Mouse (Mus musculus): ENCODE measurements at regions not wholly inside any gene's neighbourhood (a gene's known extent, or its start where the extent isn't known, plus 50 kb on each side); places are given as distances from the start of the nearest gene placed in this dataset.
"Not testable (repeated sequence)": the region's sequence is repeated elsewhere in the genome, so short reads cannot be mapped to it uniquely, and the experiment has no call there.

DNA sequence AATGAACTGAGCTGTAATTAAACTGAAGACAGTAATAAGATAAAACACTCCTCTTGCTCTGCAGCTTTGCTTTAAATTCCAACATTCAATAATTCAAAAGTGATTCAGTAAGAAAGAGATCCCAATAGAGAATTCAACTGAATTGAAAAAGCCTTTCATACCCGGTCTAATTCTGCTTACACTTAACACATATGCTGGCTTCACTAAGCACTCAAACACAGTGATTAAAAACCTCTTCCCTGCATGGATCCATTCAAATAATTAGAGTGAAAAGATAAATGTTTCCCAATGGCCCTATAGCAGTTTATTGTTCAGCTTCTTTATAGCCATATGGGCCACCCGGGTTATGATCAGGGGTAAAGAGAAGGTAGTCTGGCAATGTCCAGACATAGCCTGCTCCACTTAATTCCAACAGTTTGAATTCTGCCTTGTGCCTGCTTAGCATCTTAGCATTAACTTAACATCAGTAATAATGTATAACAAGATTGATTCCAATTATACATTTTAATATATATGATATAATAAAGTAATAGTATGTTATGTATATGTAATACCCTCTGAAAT is 659.9 kb upstream of the Kcnd2 start:
- no peak for DNase-seq (ENCODE audit: low spot score in 2 of 2)

DNA sequence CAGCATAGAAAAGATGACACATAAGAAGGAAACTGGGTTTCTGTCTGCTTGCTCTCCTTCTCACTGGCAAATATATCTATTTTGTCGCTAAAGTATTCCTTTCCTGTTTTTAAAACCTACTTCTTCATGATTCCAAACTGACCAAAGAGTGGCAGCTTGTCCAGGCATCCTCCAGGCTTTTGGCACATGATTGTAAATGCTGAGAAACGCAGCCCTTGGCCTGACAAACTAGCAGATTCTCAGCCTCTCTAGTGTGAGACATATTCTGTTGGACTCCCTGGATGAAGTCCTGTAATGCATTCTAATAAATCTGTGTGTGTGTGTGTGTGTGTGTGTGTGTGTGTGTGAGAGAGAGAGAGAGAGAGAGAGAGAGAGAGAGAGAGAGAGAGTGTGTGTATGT is 642.7 kb upstream of the Kcnd2 start:
- DNase-seq (ENCODE audit: low spot score in 2 of 2): no peak

DNA sequence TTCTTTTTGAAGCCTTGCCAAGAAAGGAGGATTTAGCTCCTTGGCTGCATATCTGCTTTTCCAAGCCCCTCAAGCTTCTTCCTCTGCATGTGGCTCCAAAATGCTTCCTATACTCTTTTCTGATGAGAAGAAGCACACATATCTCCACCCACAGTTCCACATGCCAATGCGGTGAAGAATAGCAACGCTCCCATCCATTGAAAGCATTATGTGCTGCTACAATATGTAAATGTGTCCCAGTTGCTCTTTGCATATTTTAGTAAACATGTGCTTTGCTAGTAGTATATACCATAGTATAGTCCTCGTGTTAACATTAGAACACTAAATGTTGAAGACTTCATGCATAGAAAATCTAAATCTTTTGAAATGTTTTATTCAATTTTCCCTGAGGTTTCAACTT is 640.6 kb upstream of the Kcnd2 start:
- DNase-seq (ENCODE audit: low spot score in 2 of 2): no peak

DNA sequence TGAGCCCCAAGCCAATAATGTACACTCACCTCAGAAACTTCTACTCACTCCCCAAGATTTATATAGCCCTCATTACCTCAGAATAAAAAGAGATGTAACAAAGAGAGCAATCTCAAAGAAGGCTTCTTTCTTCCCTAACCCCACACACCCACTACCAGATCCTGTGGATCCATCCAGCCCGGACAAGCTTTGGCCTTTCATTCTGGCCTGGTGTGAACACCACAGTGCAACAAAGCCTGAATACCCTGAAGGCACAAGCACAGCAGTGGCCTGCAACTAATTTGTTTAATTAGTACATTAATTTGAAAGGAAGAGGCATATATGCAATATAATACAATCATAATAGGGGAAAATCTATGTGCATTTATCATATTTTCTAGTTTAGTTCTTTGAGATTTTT is 616.5 kb upstream of the Kcnd2 start:
- DNase-seq (ENCODE audit: low spot score in 2 of 2): no peak

DNA sequence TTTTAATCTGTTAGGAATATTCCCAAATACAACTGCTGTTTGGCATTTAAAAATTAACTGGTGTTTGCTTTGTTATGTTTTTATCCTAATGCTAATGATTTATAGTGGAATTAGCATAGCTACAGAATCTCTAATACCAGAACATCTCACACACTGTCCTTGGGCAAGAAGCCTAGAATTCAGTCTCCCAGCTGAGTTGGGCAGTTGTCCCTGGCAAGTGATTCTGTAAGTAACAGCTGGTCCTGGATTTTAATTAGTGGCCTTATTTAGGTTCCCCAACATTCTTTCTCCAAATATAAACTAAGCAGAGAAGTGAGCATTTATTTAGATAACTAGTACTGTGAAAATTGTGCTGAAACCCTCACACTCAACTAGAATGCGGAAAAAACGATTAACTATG is 611.1 kb upstream of the Kcnd2 start:
- DNase-seq (ENCODE audit: low spot score in 2 of 2): peak; percentile 4 to 22

DNA sequence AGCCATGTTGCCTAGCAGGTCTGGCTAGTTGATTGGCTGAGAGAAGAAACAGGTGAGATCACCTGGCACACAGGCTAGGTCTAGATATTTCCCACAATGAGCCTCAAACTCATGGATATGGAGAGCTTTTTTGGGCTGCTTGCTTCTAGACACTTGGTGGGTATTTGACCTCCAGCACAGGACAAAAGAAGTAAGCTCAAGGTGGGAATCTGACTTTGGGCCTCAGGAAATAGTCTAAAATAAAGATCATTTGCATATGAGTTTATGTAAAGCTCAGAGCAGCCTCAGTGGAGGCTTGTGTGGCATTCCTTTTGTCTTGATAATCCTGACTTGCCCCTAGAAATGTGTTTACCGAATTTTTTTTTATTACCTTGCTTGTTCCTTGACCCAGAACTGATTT is 594.8 kb upstream of the Kcnd2 start:
- no peak for DNase-seq (ENCODE audit: low spot score in 2 of 2)

DNA sequence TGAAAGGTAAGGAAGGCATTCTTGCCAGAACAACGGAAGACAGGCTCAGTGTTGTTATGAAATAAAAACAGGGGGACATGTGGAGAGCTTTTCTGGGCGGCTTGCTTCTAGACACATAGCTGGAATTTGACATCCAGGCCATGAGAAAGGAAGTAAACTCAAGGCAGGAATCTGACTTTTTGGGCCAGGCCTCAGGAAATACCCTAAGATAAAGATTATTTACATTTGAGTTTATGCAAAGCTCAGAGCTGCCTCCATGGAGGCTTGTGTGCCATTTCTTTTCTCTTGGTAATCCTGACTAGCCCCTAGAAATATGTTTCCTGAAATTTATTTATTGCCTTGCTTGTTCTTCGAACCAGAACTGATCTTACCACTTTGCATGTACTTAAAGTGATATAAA is 588.9 kb upstream of the Kcnd2 start:
- DNase-seq (ENCODE audit: low spot score in 2 of 2): no peak

DNA sequence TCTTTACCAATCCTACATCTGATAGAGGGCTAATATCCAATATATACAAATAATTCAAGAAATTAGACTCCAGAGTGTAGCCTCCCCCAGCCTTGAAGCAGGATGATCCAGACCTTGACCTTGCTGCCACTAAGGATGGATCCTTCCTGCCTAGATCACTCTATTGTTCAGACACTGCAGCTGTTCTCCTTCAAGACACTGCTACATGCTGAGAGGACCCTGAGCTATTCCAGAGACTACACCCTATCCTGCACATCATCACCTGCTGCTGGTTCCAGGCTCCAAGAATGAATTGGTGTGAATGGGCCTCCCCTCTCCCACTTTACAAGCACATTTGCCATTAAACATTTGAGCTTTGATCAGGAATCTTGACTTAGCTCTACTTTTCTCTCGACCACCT is 588.2 kb upstream of the Kcnd2 start:
- no peak for DNase-seq (ENCODE audit: low spot score in 2 of 2)

DNA sequence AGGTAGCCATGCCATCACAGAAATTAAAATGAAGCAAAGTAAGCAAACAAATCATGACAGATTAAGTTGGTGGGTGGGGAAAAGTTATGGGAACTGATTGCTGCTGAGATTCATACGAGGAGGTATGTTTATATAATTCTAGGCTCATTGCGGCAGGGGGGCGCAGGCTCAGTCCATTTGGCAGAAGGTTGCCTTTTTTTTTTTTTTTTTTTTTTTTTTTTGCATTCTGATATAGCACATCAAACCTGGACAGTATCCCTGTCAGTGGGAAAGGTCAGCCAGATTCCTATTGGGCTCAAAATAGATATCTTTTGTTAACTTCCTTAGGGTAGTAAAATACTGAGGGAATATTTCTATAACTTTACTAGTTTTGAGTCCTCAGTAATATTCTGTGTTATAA is 575.0 kb upstream of the Kcnd2 start:
- DNase-seq (ENCODE audit: low spot score in 2 of 2): no peak

DNA sequence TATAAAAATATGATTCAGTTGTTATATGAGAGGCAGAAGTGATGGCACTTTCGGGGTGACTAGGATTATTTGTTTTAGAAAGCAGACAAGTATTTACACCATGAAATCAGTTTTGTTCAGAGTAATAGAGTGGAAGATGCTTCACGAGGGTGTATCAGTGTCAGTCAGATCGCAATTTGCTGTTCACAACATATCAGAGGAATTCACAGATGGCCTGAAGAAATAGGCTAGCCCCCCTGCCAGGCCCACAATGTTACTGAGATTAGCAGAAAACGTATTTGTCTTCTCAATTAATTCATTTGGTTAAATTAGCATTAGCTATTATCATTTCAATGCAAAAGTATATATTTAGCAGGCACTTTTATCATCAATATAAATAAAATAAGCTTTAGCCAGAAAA is 573.9 kb upstream of the Kcnd2 start:
- DNase-seq (ENCODE audit: low spot score in 2 of 2): no peak

DNA sequence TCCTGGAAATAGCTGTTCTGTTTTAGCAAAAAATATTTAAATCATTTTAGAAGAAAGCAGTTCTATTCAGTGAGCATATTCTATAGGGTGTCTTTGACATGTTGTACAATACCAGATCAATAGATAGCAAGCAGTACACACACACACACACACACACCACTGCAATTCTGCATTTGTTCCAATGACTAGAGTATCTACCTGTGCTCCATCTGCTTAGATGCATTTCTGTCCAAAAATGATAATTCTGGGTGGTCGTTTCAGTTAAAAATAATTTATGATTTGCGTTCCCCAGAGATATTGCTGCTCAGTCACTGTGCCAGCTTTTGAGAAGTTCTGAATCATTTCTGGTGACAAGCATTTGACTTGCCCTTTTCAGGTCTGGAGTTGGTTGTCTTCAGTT is 573.5 kb upstream of the Kcnd2 start:
- no peak for DNase-seq (ENCODE audit: low spot score in 2 of 2)

DNA sequence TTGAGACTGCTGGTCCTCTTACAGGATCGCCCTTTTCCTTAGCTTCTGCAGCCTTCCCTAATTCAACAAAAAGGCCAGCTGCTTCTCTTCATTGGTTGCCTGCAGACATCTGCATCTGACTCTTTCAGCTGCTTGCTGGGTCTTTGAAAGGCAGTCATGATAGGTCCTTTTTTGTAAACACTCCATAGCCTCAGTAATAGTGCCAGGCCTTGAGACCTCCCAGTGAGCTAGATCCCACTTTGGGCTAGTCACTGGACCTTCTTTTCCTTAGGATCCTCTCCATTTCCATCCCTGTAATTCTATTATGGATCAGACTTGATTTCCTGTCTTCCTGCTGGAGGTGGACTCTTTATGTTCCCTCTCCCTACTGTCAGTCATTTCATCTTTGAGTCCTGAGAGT is 558.3 kb upstream of the Kcnd2 start:
- no peak for DNase-seq (ENCODE audit: low spot score in 2 of 2)

DNA sequence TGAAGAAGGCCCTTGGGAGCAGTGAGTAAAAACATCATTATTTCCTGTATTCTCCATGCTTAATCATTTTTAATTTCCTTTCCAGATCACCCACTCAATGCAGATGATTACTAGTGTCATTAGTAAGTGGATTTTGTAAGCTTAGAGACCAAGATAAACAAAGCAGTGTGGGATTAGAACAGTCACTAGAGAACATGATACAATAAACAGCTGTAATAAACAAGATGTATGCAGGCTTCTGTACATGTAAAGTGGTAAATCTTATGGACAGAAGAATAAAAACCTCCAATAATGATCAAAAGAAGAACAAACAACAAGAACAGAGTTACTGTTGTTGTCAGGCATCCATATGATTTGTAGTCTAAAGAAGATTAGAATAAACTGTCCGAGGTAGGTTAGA is 542.1 kb upstream of the Kcnd2 start:
- DNase-seq (ENCODE audit: low spot score in 2 of 2): no peak

DNA sequence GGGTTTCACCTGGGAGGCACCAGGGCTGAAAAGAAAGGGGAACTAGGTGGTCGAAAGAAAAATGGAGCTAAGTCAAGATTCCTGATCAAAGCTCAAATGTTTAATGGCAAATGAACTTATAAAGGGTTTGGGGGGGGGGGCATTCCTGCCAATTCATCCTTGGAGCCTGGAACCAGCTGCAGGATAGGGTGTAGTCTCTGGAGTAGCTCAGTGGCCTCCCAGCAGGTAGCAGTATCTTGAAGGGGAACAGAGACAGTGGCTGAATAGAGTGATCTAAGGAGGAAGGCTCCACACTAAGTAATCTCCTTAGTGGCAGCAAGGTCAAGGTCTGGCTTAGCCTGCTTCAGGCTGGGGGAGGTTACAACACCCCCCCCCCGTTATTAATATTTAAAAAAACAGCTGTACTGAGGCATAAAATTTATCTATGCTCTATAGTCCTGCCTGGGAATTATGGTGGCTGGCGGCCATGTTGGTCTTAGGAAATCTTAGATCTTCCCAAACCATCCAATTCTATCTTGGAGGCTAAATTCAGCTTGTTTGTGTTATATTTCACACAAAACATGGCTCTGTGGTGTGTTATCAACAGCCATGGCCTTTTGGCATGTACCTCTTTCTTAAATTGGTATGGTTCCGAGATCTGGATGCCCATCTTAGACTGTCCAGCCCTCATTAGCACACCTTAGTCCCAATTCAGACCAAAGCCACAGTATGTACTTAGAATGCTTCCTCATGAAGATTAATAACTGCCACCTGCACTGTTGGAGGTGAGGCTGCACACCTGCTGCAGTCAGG is 528.7 kb upstream of the Kcnd2 start:
- DNase-seq (ENCODE audit: low spot score in 2 of 2): not testable (repeated sequence)

DNA sequence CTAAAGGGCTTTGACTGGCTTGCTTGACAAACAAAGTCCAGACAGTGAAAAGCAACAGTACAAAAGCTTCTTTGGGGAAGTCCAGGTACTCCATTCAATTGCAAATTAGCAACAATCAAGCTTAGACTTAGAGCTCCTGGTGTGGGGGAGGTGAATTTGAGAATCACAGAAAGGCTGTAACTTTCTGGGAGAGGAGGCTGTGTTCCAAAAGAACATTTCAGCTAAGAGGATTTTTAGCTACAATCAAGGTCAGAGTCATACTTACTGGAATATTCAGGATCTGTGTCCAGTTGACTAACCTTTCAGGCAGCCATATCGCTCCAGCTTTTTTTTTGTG is 528.1 kb upstream of the Kcnd2 start:
- not testable (repeated sequence) for DNase-seq (ENCODE audit: low spot score in 2 of 2)

DNA sequence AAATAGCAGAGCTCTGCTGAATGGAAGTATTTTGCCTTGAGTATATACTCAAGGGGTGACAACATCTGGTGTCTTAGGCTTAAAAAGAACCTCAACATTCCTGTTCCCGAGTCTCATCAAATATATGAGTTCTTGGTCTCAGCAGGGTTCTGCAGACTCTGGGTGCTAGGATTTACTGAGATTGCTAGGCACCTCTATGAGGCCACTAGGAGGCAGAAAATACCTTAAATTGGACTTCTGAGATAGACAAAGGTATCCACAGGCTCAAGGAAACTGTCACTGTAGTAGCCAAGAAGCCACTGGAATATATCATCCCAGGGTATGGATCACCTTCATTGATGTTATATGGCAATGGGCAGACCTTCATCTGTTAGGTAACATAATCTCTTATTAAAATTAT is 489.4 kb upstream of the Kcnd2 start:
- DNase-seq (ENCODE audit: low spot score in 2 of 2): no peak

DNA sequence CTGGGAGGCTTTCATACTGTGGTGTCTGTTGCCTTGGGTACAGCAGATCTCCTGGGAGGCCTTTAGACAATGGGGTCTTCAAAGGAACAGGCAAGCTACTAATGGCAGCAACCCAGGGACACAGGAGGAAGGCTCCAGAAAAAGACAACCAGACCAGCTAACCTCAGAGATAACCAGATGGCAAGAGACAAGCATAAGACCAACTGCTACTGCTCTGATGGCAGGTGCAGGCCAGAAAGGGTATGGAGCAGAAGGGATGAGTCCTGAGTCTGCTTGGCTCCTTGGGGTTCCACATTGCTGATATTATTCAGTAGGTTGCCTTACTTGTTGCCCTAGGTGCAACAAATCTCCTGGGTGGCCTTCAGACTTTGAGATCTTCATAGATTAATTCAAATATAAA is 476.2 kb upstream of the Kcnd2 start:
- no peak for DNase-seq (ENCODE audit: low spot score in 2 of 2)

DNA sequence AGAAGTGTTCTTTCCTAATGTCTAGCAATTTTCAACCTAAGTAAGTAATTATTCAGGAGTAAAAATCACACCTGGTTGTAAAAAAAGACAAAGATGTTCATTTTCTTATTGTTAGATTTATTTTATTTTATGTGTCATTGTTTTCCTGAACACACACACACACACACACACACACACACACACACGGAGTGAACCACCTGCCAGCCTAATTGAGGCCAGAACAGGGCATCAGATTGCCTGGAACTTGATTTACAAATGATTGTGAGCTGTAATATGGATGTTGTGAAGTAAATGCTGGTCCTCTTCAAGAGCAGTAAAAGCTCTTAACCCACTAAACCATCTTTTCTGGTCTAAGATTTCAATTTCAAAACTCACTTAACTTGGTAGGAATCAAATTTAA is 474.9 kb upstream of the Kcnd2 start:
- DNase-seq (ENCODE audit: low spot score in 2 of 2): no peak

DNA sequence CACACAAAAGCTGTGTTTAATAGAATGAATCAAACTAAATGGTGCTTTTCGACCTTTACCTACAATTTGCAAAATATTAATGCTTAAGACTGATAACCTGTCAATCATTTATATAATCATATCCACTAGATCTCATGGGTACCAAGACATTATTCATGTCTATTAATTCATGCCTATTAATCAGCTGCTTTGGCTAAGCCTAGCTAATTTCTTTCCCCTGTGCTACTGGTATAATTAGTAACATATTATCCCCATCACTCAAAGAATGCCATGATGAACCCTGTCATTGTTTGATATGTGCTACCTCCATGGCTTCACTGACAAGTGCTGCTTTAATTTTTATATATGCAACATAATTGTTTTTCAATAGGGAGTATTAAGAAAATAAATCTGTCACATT is 474.1 kb upstream of the Kcnd2 start:
- DNase-seq (ENCODE audit: low spot score in 2 of 2): no peak

DNA sequence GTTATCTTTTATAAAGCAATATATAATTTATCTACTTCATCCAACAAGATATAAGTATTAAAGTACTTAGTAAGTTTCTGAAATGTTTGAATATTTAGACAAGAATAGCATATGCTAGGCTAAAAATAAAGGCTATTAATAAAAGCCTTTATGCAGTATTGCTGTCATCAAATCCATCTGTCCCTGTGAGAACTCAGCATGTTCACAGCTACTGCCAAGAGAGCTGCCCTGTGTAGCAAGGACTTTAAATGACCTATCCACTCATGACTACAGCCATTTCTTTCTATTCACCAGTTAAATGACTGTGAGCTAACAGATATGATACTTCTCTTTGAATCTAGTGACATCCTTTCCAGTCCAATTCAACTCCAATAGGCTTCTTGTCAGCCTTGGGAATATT is 458.1 kb upstream of the Kcnd2 start:
- no peak for DNase-seq (ENCODE audit: low spot score in 2 of 2)

DNA sequence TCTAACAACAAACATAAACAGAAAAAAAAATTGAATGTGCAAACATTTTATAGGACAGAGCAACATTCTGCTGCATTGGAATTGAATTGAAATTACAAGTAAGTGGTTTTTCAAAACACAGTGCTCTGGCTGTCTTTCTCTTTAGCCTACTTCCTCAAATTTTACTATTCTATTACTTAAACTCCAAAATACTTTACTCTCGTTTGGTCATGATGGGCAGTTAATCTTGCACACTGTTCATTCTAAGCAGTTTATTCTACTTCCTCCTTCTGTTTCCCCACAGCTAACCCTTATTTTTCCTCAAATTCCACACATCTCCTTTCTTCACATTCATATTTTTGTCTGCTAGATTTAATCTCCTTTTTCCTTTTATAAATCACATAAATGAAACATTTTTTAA is 454.0 kb upstream of the Kcnd2 start:
- no peak for DNase-seq (ENCODE audit: low spot score in 2 of 2)

DNA sequence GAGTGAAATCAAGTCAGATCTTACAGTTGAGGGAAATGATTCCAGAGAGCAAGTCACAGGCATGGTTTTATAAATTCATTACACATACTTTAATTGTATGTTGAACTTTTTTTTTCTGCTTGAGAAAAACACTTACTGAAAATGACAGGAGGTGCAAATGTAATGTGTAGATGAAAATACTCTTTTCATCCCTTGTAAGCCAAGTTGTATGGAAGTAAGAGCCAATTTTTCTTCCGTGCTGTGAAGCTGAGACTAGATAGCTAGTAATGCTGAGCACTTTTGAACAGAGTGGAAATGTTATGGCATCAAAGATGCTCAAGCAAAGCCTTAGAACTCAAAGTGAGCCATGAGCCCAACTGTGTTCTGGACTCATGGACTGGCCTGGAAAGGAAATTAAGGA is 439.4 kb upstream of the Kcnd2 start:
- DNase-seq (ENCODE audit: low spot score in 2 of 2): no peak

All from right cerebral cortex, adult 2 months (tissue).